Mouse (Mus musculus) limb, embryonic 14.5 days (tissue): ENCODE measurements around the gene Dclk2. TPM values are rescaled to one million over a fixed set of nuclear protein-coding genes. Genes with fewer than 3 reads are reported as not detected.

Experiments used
- ATAC-seq: fragments of 200-750 bp; cut with Nextera tagmentation; 2 replicates; pipeline ENCODE4 v1.8.0; 2017; ENCODE audit warnings: low read depth, moderate number of reproducible peaks, moderate TSS enrichment; ENCODE audit not compliant: low FRiP score
- DNase-seq: peaks from one replicate; pipeline ENCODE4 v3.0.0-alpha.2; 2015; ENCODE audit warnings: low spot score
- H3K27ac ChIP-seq: fragments of 300-500 bp; sonication (generic); replicated peaks from 2 replicates; pipeline ENCODE4 v1.5.1; 2014; ENCODE audit warnings: low read depth, mild to moderate bottlenecking, low read length, moderate library complexity, mixed read lengths
- H3K27me3 ChIP-seq: fragments of 300-500 bp; sonication (generic); 2 replicates; pipeline ENCODE4 v1.6.1; 2014; ENCODE audit warnings: low read length, mixed read lengths; ENCODE audit not compliant: control insufficient read depth, insufficient read depth
- H3K36me3 ChIP-seq: fragments of 300-500 bp; sonication (generic); 2 replicates; pipeline ENCODE4 v1.6.1; 2014; ENCODE audit warnings: mild to moderate bottlenecking, low read length, moderate library complexity, mixed read lengths; ENCODE audit not compliant: control insufficient read depth, insufficient read depth
- H3K4me1 ChIP-seq: fragments of 300-500 bp; sonication (generic); 2 replicates; pipeline ENCODE4 v1.6.1; 2014; ENCODE audit warnings: antibody characterized with exemption, low read length, mixed read lengths; ENCODE audit not compliant: control insufficient read depth, insufficient read depth
- H3K4me2 ChIP-seq: fragments of 300-500 bp; sonication (generic); replicated peaks from 2 replicates; pipeline ENCODE4 v1.6.1; 2014; ENCODE audit warnings: low read depth, mild to moderate bottlenecking, low read length, moderate library complexity; ENCODE audit not compliant: severe bottlenecking
- H3K4me3 ChIP-seq: fragments of 300-500 bp; sonication (generic); replicated peaks from 2 replicates; pipeline ENCODE4 v1.5.1; 2014; ENCODE audit warnings: low read length
- H3K9ac ChIP-seq: fragments of 300-500 bp; sonication (generic); 2 replicates; pipeline ENCODE4 v1.6.1; 2014; ENCODE audit warnings: mild to moderate bottlenecking, low read depth, low read length, moderate library complexity; ENCODE audit not compliant: severe bottlenecking
- H3K9me3 ChIP-seq: fragments of 300-500 bp; sonication (generic); 2 replicates; pipeline ENCODE4 v1.6.1; 2016; ENCODE audit warnings: low read length; ENCODE audit not compliant: control insufficient read depth
- POLR2A ChIP-seq: fragments of 200-500 bp; IDR thresholded peaks from 2 replicates; pipeline ENCODE4 v1.8.0; 2012; ENCODE audit warnings: inconsistent platforms, mild to moderate bottlenecking, moderate library complexity, borderline replicate concordance; ENCODE audit not compliant: insufficient read depth, insufficient read length; ENCODE audit errors: extremely low read depth
- WGBS: fragments of 180-500 bp; shearing (Covaris S2); extraction: QIAGEN DNeasy Blood & Tissue Kit; methylation state at CpG from one replicate; pipeline ENCODE4 v1.1.7; 2014; 5-methylcytosine and 5-hydroxymethylcytosine counted together
- polyA plus RNA-seq, 2 experiments: library from polyadenylated mRNA; depleted of rRNA in 1 of 2; stranded (reverse) in 1 of 2; unstranded in 1 of 2; fragments of >200 nt; fragmentation: Nextera tagmentation in 1 of 2; extraction: Ambion mirVana in 1 of 2; gene quantifications; 2 replicates each; pipeline versions ENCODE4 v1.2.1 to v1.2.3; 2012 to 2014

The Dclk2 gene
- polyA plus RNA-seq, 2 experiments = 5.4 to 16.7 TPM

DNA sequence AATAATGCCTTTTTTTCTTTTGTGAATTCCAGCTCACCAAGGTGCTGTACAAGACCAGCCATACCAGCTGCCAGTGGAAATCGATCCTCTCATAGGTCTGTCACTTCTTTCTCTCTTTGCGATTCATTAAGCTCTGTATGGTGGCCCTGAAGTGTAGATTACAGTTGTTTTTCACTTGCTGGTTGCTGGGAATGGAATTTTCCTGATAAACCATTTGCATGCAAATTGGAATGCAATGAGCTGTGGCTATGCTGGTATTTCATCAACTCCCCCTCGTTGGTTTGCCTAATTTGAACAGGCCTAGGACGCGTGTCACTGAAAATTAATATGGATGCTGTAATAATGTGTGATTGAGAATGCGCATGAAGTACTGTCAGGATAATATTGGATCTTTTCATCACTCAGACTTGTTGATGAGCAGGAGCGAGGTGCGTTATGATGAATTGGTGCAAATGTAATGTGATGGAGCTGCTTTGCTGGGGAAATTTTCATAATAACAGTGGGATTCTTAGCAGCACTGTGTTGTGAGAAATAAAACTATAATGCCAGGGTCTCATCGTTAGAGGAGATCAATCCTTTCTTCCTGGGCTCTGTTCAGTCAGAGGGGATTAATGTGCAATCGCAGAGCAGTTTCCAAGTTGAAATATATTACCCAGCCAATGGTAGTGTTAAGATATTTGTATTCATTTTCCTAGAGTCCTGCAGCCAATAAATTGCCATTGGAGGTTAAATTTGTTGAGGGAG, 174.7 kb downstream of the Dclk2 start:
- Histone ChIP-seq H3K4me1 (peaks cover 7% of the 10 kb centered on the region), H3K36me3 (no peaks in the 10 kb centered on the region), H3K27me3 (no peaks in the 10 kb centered on the region), H3K4me2 (peak overlapping the region; percentile 24; the same call in 1 of the 2 replicates), H3K4me3 (no peak overlapping the region), H3K27ac (no peak overlapping the region; the same call in 1 of the 2 replicates), H3K9ac (no peak overlapping the region), H3K9me3 (no peaks in the 10 kb centered on the region)
- TF ChIP-seq POLR2A = no peak
- 57% methylated on average over 10 of the region's 10 CpGs for WGBS
- no peak for DNase-seq
- ATAC-seq = no peak

DNA sequence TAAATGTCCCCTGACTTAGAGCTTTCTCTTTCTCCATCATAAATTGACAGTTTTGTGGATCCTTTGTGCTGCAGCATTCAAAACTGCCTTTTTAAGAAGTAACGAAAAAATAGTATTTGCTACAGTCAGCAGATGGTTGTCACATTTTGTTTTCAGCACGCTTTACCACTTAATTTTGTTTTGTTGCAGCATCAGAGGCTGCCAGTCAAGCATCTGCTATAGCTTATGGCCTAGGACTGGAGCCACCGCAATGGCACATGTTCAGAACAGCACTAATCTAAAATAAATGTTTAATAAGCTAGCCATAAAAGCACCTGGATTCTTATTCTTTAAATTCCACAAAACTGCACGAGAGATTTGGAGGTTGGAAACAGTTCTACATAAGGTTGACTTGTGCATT, 175.3 kb downstream of the Dclk2 start:
- TF ChIP-seq POLR2A = no peak
- Histone ChIP-seq H3K4me2 (no peak overlapping the region), H3K4me1 (peaks cover 7% of the 10 kb centered on the region), H3K36me3 (no peaks in the 10 kb centered on the region), H3K9me3 (no peaks in the 10 kb centered on the region), H3K27ac (no peak overlapping the region), H3K27me3 (no peaks in the 10 kb centered on the region), H3K9ac (no peak overlapping the region), H3K4me3 (no peak overlapping the region)
- 24% methylated on average over 4 of the region's 4 CpGs for WGBS
- ATAC-seq (no peak), DNase-seq (peak; percentile 62)

DNA sequence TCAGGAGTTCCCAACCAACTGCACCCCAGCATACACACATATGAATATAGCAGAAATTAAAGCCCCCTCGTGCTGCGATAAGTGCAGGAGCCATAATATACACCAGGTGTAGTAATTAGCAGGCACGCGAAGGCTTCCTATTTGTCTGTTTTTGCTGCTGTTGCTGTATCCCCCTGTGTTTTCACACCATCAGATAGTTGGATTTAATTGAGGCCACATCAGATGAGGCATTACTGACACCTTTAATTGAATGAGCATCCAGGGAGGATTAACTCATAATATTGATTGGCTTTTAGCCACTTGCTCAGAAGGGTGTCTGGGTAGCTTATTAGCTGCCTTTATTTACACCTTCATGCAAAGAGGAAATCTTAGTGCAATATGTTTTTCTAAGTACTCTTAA, 180.9 kb downstream of the Dclk2 start:
- Histone ChIP-seq H3K27ac (no peak overlapping the region), H3K9ac (no peak overlapping the region), H3K36me3 (no peaks in the 10 kb centered on the region), H3K4me1 (0 out of 2 replicates have a peak, but pooled peaks cover 3% of the 10 kb centered on the region), H3K4me2 (no peak overlapping the region), H3K9me3 (no peaks in the 10 kb centered on the region), H3K4me3 (no peak overlapping the region), H3K27me3 (no peaks in the 10 kb centered on the region)
- DNase-seq = no peak
- ATAC-seq = no peak
- WGBS = 44% methylated on average over 4 of the region's 4 CpGs
- no peak for TF ChIP-seq POLR2A

- Histone ChIP-seq H3K27me3 (no peaks in the 10 kb centered on the region), H3K4me2 (no peak overlapping the region), H3K4me1 (0 out of 2 replicates have a peak, but pooled peaks cover 3% of the 10 kb centered on the region), H3K9me3 (no peaks in the 10 kb centered on the region), H3K36me3 (no peaks in the 10 kb centered on the region), H3K9ac (no peak overlapping the region), H3K27ac (no peak overlapping the region), H3K4me3 (no peak overlapping the region)
- no peak for DNase-seq
- 67% methylated on average over 3 of the region's 3 CpGs for WGBS
- no peak for ATAC-seq
- TF ChIP-seq POLR2A = no peak
These were observed 181.8 kb downstream of the Dclk2 start for GRCm38 (mm10) chr3:86738831-86739230.

Other genes with a start within 250 kb of the Dclk2 start
- gene Cd1d1, start 78.6 kb upstream of the Dclk2 start, polyA plus RNA-seq (2012; rRNA removed) = 34.0 and 39.6 TPM in 2 replicates
- gene Cd1d1, start 78.6 kb upstream of the Dclk2 start, polyA plus RNA-seq (2014; fragmentation: Nextera tagmentation; extraction: Ambion mirVana) = 17.2 and 28.0 TPM in 2 replicates